Mouse (Mus musculus): ENCODE data around the gene Ucn. TPM values are rescaled to one million over a fixed set of nuclear protein-coding genes. Genes with fewer than 3 reads are reported as not detected.

Ucn gene
- total and polyA plus RNA-seq, 2 experiments from 2014 or later, result not detected

GRCm38 (mm10) chr5:31105814-31106335, 32.8 kb downstream of the Ucn start, which contains the start of gene Dnajc5g:
Dnajc5g (plus strand) TSS chr5:31106285.
- no peak for DNase-seq (ENCODE audit: low spot score)
- Histone ChIP-seq H3K9ac (replicated peaks; ENCODE audit: low read depth, low read length) (no peak within 1 kb of the TSS), H3K9me3 (replicated peaks; ENCODE audit: control insufficient read depth, low read length) (no peaks in the 10 kb centered on the region), H3K4me2 (ENCODE audit: low read depth, low read length) (no peak within 1 kb of the TSS), H3K4me3 (ENCODE audit: low read depth, low read length) (no peak within 1 kb of the TSS), H3K4me1 (ENCODE audit: control insufficient read depth, insufficient read depth) (no peaks in the 10 kb centered on the region), H3K27me3 (ENCODE audit: control insufficient read depth, insufficient read depth, low read length) (no peaks in the 10 kb centered on the region), H3K36me3 (replicated peaks; ENCODE audit: control insufficient read depth, insufficient read depth, low read length) (no peaks in the 10 kb centered on the region), H3K27ac (ENCODE audit: low read depth) (no peak within 1 kb of the TSS)
- 78% methylated on average over 9 of the region's 9 CpGs for WGBS
- TF ChIP-seq EP300 (IDR thresholded peaks at IDR 0.05; ENCODE audit: low read depth) (no peak), CTCF (IDR thresholded peaks at IDR 0.05; ENCODE audit: low read depth) (no peak)
- no peak for ATAC-seq (ENCODE audit: insufficient read depth, low read depth)

DNA sequence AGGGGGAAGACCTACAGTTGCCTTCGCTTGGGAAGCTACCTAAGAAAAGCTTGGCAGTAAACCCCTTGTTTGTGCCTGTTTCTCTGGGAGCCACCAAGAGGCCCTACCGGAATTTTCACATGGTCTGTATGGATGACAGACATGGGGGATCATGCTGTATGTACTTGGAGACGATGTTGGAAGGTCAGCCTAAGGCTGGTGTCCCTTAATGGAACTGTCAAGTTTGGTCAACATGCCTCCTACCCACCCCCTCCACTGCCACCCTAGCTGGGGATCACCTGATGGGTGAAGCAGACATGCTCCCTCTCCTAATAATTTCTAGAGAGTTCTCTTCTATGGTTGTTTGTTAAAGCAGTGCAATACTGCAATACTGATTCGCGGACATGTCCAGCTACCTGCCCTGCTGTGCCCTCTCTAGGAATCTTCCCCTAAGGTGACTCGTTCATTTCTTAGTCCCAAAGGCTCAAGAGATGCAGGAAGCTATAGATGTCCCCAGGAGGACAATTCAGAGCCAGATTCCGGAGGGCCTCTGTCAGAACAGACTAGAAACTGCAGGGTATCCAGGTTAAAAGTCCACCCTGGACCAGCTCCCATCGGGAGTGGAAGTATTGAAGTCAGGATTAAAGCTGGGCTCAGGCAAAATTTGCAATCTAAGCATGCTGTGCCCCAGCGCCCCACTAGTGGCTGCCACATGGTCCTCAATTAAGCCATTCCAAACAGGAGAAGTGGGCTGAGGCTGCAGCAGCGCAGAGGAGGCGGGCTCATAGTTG, 42.7 kb downstream of the Ucn start:
- Histone ChIP-seq H3K36me3 (replicated peaks; ENCODE audit: control insufficient read depth, insufficient read depth, low read length) (no peaks in the 10 kb centered on the region), H3K27me3 (ENCODE audit: control insufficient read depth, insufficient read depth, low read length) (peaks cover 67% of the 10 kb centered on the region), H3K9me3 (replicated peaks; ENCODE audit: control insufficient read depth, low read length) (no peaks in the 10 kb centered on the region), H3K27ac (ENCODE audit: low read depth) (no peak overlapping the region), H3K4me2 (ENCODE audit: low read depth, low read length) (peak overlapping the region; percentile 52), H3K4me1 (ENCODE audit: control insufficient read depth, insufficient read depth) (peaks cover 22% of the 10 kb centered on the region; the same call in 1 of the 2 replicates), H3K4me3 (ENCODE audit: low read depth, low read length) (peak overlapping the region; percentile 44), H3K9ac (replicated peaks; ENCODE audit: low read depth, low read length) (no peak overlapping the region)
- DNase-seq (ENCODE audit: low spot score), result no peak
- no peak for TF ChIP-seq CTCF (IDR thresholded peaks at IDR 0.05; ENCODE audit: low read depth)
- no peak for TF ChIP-seq EP300 (IDR thresholded peaks at IDR 0.05; ENCODE audit: low read depth)
- no peak for ATAC-seq (ENCODE audit: insufficient read depth, low read depth)
- 31% methylated on average over 11 of the region's 11 CpGs for WGBS

GRCm38 (mm10) chr5:31094799-31095691, 43.6 kb downstream of the Ucn start:
- TF ChIP-seq CTCF (IDR thresholded peaks at IDR 0.05; ENCODE audit: low read depth) (no peak), EP300 (IDR thresholded peaks at IDR 0.05; ENCODE audit: low read depth) (no peak)
- peaks cover 22% of the 10 kb centered on the region; the same call in 1 of the 2 replicates for H3K4me1 ChIP-seq (ENCODE audit: control insufficient read depth, insufficient read depth)
- no peaks in the 10 kb centered on the region for H3K36me3 ChIP-seq (replicated peaks; ENCODE audit: control insufficient read depth, insufficient read depth, low read length)
- H3K27me3 ChIP-seq (ENCODE audit: control insufficient read depth, insufficient read depth, low read length), result peaks cover 76% of the 10 kb centered on the region
- WGBS, result under 1% methylated on average over 59 of the region's 59 CpGs
- H3K27ac ChIP-seq (ENCODE audit: low read depth), result no peak overlapping the region
- H3K4me2 ChIP-seq (ENCODE audit: low read depth, low read length), result peak overlapping the region; percentile 52
- peak; percentile 76 for DNase-seq (ENCODE audit: low spot score)
- H3K9ac ChIP-seq (replicated peaks; ENCODE audit: low read depth, low read length), result no peak overlapping the region
- peak; percentile 80 for ATAC-seq (ENCODE audit: insufficient read depth, low read depth)
- H3K4me3 ChIP-seq (ENCODE audit: low read depth, low read length), result peak overlapping the region; percentile 44
- H3K9me3 ChIP-seq (replicated peaks; ENCODE audit: control insufficient read depth, low read length), result no peaks in the 10 kb centered on the region

- Histone ChIP-seq H3K27me3 (ENCODE audit: control insufficient read depth, insufficient read depth, low read length) (peaks cover 82% of the 10 kb centered on the region), H3K36me3 (replicated peaks; ENCODE audit: control insufficient read depth, insufficient read depth, low read length) (no peaks in the 10 kb centered on the region), H3K4me1 (ENCODE audit: control insufficient read depth, insufficient read depth) (peaks cover 22% of the 10 kb centered on the region; the same call in 1 of the 2 replicates), H3K4me2 (ENCODE audit: low read depth, low read length) (peak overlapping the region; percentile 52), H3K27ac (ENCODE audit: low read depth) (no peak overlapping the region), H3K9me3 (replicated peaks; ENCODE audit: control insufficient read depth, low read length) (no peaks in the 10 kb centered on the region), H3K4me3 (ENCODE audit: low read depth, low read length) (peak overlapping the region; percentile 44), H3K9ac (replicated peaks; ENCODE audit: low read depth, low read length) (no peak overlapping the region)
- 3% methylated on average over 29 of the region's 29 CpGs for WGBS
- ATAC-seq (ENCODE audit: insufficient read depth, low read depth) (no peak), DNase-seq (ENCODE audit: low spot score) (no peak)
- no peak for TF ChIP-seq CTCF (IDR thresholded peaks at IDR 0.05; ENCODE audit: low read depth)
- no peak for TF ChIP-seq EP300 (IDR thresholded peaks at IDR 0.05; ENCODE audit: low read depth)
These were observed 44.4 kb downstream of the Ucn start for GRCm38 (mm10) chr5:31094100-31094798.

Measured in heart, postnatal 0 days (tissue).